Mouse (Mus musculus) activated CD4-positive, CD25-positive, alpha-beta regulatory T cell (primary cell): ENCODE measurements around the gene Gm44965. TPM values are rescaled to one million over a fixed set of nuclear protein-coding genes. Genes with fewer than 3 reads are reported as not detected.

Experiments
- polyA plus RNA-seq, 2 experiments: library from polyadenylated mRNA; unstranded; fragments of 100-300 nt; shearing (Covaris generic); gene quantifications; one replicate each; pipeline ENCODE4 v1.2.1; 2017

The Gm44965 gene
- not detected for polyA plus RNA-seq

GRCm38 (mm10) chr6:48593158-48594042 lies at the start of gene Gm44965, which contains the start of gene Repin1:
Gene Gm44965, plus strand, starts transcription at chr6:48593941.
Gene Repin1, plus strand, starts transcription at chr6:48593883.

GRCm38 (mm10) chr6:48554280-48555103 lies 39.2 kb upstream of the Gm44965 start, which contains the start of gene Lrrc61:
Gene Lrrc61, plus strand, starts transcription at chr6:48554796.

GRCm38 (mm10) chr6:48572572-48573061 lies 21.1 kb upstream of the Gm44965 start, which contains the start of gene Rarres2:
Gene Rarres2, minus strand, starts transcription at chr6:48572789.

GRCm38 (mm10) chr6:48589194-48589750 lies 4.5 kb upstream of the Gm44965 start, which contains the start of gene Gm45021:
Gene Gm45021, plus strand, starts transcription at chr6:48589610.

GRCm38 (mm10) chr6:48601271-48602079 lies 7.7 kb downstream of the Gm44965 start, which contains the start of gene Zfp775:
Gene Zfp775, plus strand, starts transcription at chr6:48602063.

GRCm38 (mm10) chr6:48626464-48626863 lies 32.7 kb downstream of the Gm44965 start, which contains the start of gene AI854703:
Gene AI854703, plus strand, starts transcription at chr6:48626764.

GRCm38 (mm10) chr6:48646995-48647394 lies 53.3 kb downstream of the Gm44965 start, which contains the start of gene Gimap8:
Gene Gimap8, plus strand, starts transcription at chr6:48647234.

Other genes starting within 250 kb of the Gm44965 start
- gene Krba1, start 198.4 kb upstream of the Gm44965 start, polyA plus RNA-seq = 10 to 100 TPM; 15.5 to 18.2 TPM
- gene Zfp467, start 148.1 kb upstream of the Gm44965 start, polyA plus RNA-seq = 10 to 100 TPM; 22.8 to 30.4 TPM
- under 1 TPM; 0.14 TPM for gene Sspo, start 145.7 kb upstream of the Gm44965 start, polyA plus RNA-seq
- gene Atp6v0e2, start 56.3 kb upstream of the Gm44965 start, polyA plus RNA-seq = under 1 TPM in 1 of 2 experiments, not detected in 1; 0.48 TPM
- gene Lrrc61, start 39.1 kb upstream of the Gm44965 start, polyA plus RNA-seq = 10 to 100 TPM; 25.9 to 45.8 TPM
- not detected for gene Rarres2, start 21.2 kb upstream of the Gm44965 start, polyA plus RNA-seq
- under 1 TPM in 1 of 2 experiments, not detected in 1; 0.66 TPM for gene Gm45021, start 4.3 kb upstream of the Gm44965 start, polyA plus RNA-seq
- 1 to 10 TPM; 3.7 to 3.9 TPM for gene Repin1, start 58 bp upstream of the Gm44965 start, polyA plus RNA-seq
- gene Zfp775, start 8.1 kb downstream of the Gm44965 start, polyA plus RNA-seq = 1 to 10 TPM; 5.0 to 6.3 TPM
- 1 to 10 TPM; 1.9 to 3.2 TPM for gene AI854703, start 32.8 kb downstream of the Gm44965 start, polyA plus RNA-seq
- 100 to 1,000 TPM in 1 of 2 experiments, 10 to 100 TPM in 1; 70.0 to 140 TPM for gene Gimap8, start 53.3 kb downstream of the Gm44965 start, polyA plus RNA-seq
- gene Gimap9, start 82.2 kb downstream of the Gm44965 start, polyA plus RNA-seq = 100 to 1,000 TPM; 214 to 248 TPM
- gene Gimap4, start 90.6 kb downstream of the Gm44965 start, polyA plus RNA-seq = 1,000 to 10,000 TPM; 1,333 to 1,797 TPM
- 100 to 1,000 TPM; 817 to 869 TPM for gene Gimap6, start 114.3 kb downstream of the Gm44965 start, polyA plus RNA-seq
- 10 to 100 TPM; 17.3 to 28.7 TPM for gene Gm28053, start 124.7 kb downstream of the Gm44965 start, polyA plus RNA-seq
- gene Gimap7, start 124.7 kb downstream of the Gm44965 start, polyA plus RNA-seq = 100 to 1,000 TPM; 203 to 540 TPM
- gene Gimap1, start 145.1 kb downstream of the Gm44965 start, polyA plus RNA-seq = 100 to 1,000 TPM; 503 to 521 TPM
- 100 to 1,000 TPM; 206 to 224 TPM for gene Gimap5, start 152.3 kb downstream of the Gm44965 start, polyA plus RNA-seq
- gene Gimap3, start 176.9 kb downstream of the Gm44965 start, polyA plus RNA-seq = 1,000 to 10,000 TPM; 1,187 to 1,607 TPM
- gene Tmem176a, start 247.0 kb downstream of the Gm44965 start, polyA plus RNA-seq = 1 to 10 TPM; 5.1 to 6.5 TPM
- gene Tmem176b, start 247.6 kb downstream of the Gm44965 start, polyA plus RNA-seq = 10 to 100 TPM; 10.2 to 19.0 TPM